ENCODE assay signal across 33 mouse cellular contexts in genomic region chr10:64901726-64902125, GRCm38 (mm10).
"Had no signal": no experiment of that assay in that cellular context is flagged by ENCODE, and none has a peak within 500 bp of the region (broad histone marks: within the 10 kb centered on the region; RNA-seq: fewer than 3 reads in every experiment).

No protein-coding gene starts in this region.

- H3K9ac ChIP-seq: limb, embryonic 12.5 days; limb, embryonic 13.5 days; limb, embryonic 15.5 days; liver, embryonic 12.5 days; liver, embryonic 13.5 days; liver, embryonic 14.5 days; liver, embryonic 15.5 days; liver, postnatal 0 days; lung, embryonic 14.5 days; lung, embryonic 15.5 days; midbrain, embryonic 12.5 days; midbrain, embryonic 13.5 days; midbrain, embryonic 15.5 days; neural tube, embryonic 12.5 days; neural tube, embryonic 13.5 days had no signal

- H3K4me1 ChIP-seq: limb, embryonic 10.5 days; limb, embryonic 12.5 days; limb, embryonic 13.5 days; limb, embryonic 15.5 days; liver, embryonic 12.5 days; liver, embryonic 13.5 days; liver, embryonic 15.5 days; lung, embryonic 15.5 days; megakaryocyte, embryonic 14.5 days; midbrain, embryonic 10.5 days; midbrain, embryonic 12.5 days; midbrain, embryonic 13.5 days; midbrain, embryonic 15.5 days; neural tube, embryonic 12.5 days; neural tube, embryonic 13.5 days had no signal

- H3K27ac ChIP-seq: limb, embryonic 10.5 days; limb, embryonic 12.5 days; limb, embryonic 13.5 days; limb, embryonic 15.5 days; liver, embryonic 12.5 days; liver, embryonic 13.5 days; liver, embryonic 14.5 days; liver, embryonic 15.5 days; lung, embryonic 15.5 days; macrophage; midbrain, embryonic 10.5 days; midbrain, embryonic 12.5 days; midbrain, embryonic 13.5 days; midbrain, embryonic 15.5 days; neural tube, embryonic 12.5 days; neural tube, embryonic 13.5 days had no signal

- H3K4me3 ChIP-seq: limb, embryonic 10.5 days; limb, embryonic 12.5 days; limb, embryonic 13.5 days; limb, embryonic 15.5 days; liver, embryonic 12.5 days; liver, embryonic 13.5 days; liver, embryonic 15.5 days; lung, embryonic 15.5 days; megakaryocyte, embryonic 14.5 days; midbrain, embryonic 10.5 days; midbrain, embryonic 12.5 days; midbrain, embryonic 13.5 days; midbrain, embryonic 15.5 days; myocyte; neural tube, embryonic 12.5 days; neural tube, embryonic 13.5 days had no signal

- H3K36me3 ChIP-seq: limb, embryonic 10.5 days; limb, embryonic 12.5 days; limb, embryonic 13.5 days; limb, embryonic 15.5 days; liver, embryonic 12.5 days; liver, embryonic 13.5 days; liver, embryonic 15.5 days; lung, embryonic 15.5 days; midbrain, embryonic 10.5 days; midbrain, embryonic 12.5 days; midbrain, embryonic 13.5 days; midbrain, embryonic 15.5 days; neural tube, embryonic 12.5 days; neural tube, embryonic 13.5 days had no signal

- ATAC-seq: liver, embryonic 12.5 days; liver, postnatal 0 days; lung, postnatal 0 days; midbrain, embryonic 13.5 days; midbrain, embryonic 15.5 days; midbrain, embryonic 16.5 days had no signal

- H3K27me3 ChIP-seq: limb, embryonic 12.5 days; limb, embryonic 13.5 days; limb, embryonic 15.5 days; liver, embryonic 12.5 days; liver, embryonic 13.5 days; liver, embryonic 15.5 days; lung, embryonic 15.5 days; megakaryocyte, embryonic 14.5 days; midbrain, embryonic 12.5 days; midbrain, embryonic 13.5 days; midbrain, embryonic 15.5 days; neural tube, embryonic 12.5 days; neural tube, embryonic 13.5 days had no signal

- H3K4me2 ChIP-seq: limb, embryonic 12.5 days; limb, embryonic 13.5 days; limb, embryonic 15.5 days; liver, embryonic 11.5 days; liver, embryonic 12.5 days; liver, embryonic 13.5 days; liver, embryonic 15.5 days; lung, embryonic 14.5 days; lung, embryonic 15.5 days; midbrain, embryonic 11.5 days; midbrain, embryonic 12.5 days; midbrain, embryonic 13.5 days; midbrain, embryonic 15.5 days; neural tube, embryonic 12.5 days; neural tube, embryonic 13.5 days had no signal

- H3K9me3 ChIP-seq: limb, embryonic 10.5 days; limb, embryonic 12.5 days; limb, embryonic 13.5 days; limb, embryonic 15.5 days; liver, embryonic 12.5 days; liver, embryonic 15.5 days; lung, embryonic 15.5 days; midbrain, embryonic 10.5 days; midbrain, embryonic 12.5 days; midbrain, embryonic 13.5 days; midbrain, embryonic 15.5 days; neural tube, embryonic 12.5 days; neural tube, embryonic 13.5 days had no signal

- DNase-seq: left cerebral cortex, postnatal 4 days; liver; liver, embryonic 13.5 days; liver, postnatal 0 days; lung, adult 18-20 months; lung, adult 2 months; lung, embryonic 14.5 days; lung, postnatal 10 days; lung, postnatal 14 days; lung, postnatal 36 days; lung, postnatal 4 days; midbrain, embryonic 14.5 days had no signal
